Comparison of ENCODE assay signal across 18 mouse cellular contexts in genomic region chr9:62007028-62007427, GRCm38 (mm10). TPM values are rescaled to one million over a fixed set of nuclear protein-coding genes. Genes with fewer than 3 reads are reported as not detected.
A peak's percentile ranks its signal among the peaks of the same experiment; 100 is the strongest.
DNase-seq lines count a peak whose midpoint lies in the region; ATAC-seq and TF ChIP-seq lines count a peak whose summit lies in the region.
"Had no signal": no experiment of that assay in that cellular context is flagged by ENCODE, and none has a peak within 500 bp of the region (broad histone marks: within the 10 kb centered on the region; RNA-seq: fewer than 3 reads in every experiment).

No protein-coding gene starts in this region.

- no peak for TF ChIP-seq EP300 in stomach, postnatal 0 days (optimal IDR thresholded peaks at IDR 0.05)

- H3K4me3 ChIP-seq in hindbrain, embryonic 16.5 days (ENCODE audit: low read length): no peak overlapping the region
- H3K4me3 ChIP-seq in hindbrain, embryonic 12.5 days: no peak overlapping the region
- H3K4me3 ChIP-seq in lung, embryonic 14.5 days (ENCODE audit: low read depth, low read length): no peak overlapping the region
- H3K4me3 ChIP-seq in intestine, embryonic 16.5 days (ENCODE audit: low read length): no peak overlapping the region
- H3K4me3 ChIP-seq in stomach, postnatal 0 days (ENCODE audit: low read depth, low read length): no peak overlapping the region
- H3K4me3 ChIP-seq: forebrain, embryonic 12.5 days; hindbrain, embryonic 10.5 days; liver, embryonic 12.5 days; midbrain, embryonic 10.5 days had no signal

- H3K4me2 ChIP-seq in hindbrain, embryonic 16.5 days (ENCODE audit: low read length): no peak overlapping the region
- H3K4me2 ChIP-seq in hindbrain, embryonic 12.5 days (replicated peaks): no peak overlapping the region
- no peak overlapping the region for H3K4me2 ChIP-seq in lung, embryonic 14.5 days
- H3K4me2 ChIP-seq in intestine, embryonic 16.5 days (ENCODE audit: low read depth, low read length): no peak overlapping the region
- no peak overlapping the region; the same call in 1 of the 2 replicates for H3K4me2 ChIP-seq in stomach, postnatal 0 days (replicated peaks; ENCODE audit: low read depth)
- H3K4me2 ChIP-seq: forebrain, embryonic 12.5 days; liver, embryonic 12.5 days had no signal

- peak overlapping the region; percentile 27; the same call in 1 of the 2 replicates for H3K9ac ChIP-seq in hindbrain, embryonic 16.5 days (ENCODE audit: low read depth, low read length)
- H3K9ac ChIP-seq in hindbrain, embryonic 12.5 days: no peak overlapping the region
- no peak overlapping the region for H3K9ac ChIP-seq in lung, embryonic 14.5 days
- H3K9ac ChIP-seq in intestine, embryonic 16.5 days (ENCODE audit: low read depth, low read length): peak overlapping the region; percentile 11; the same call in 1 of the 2 replicates
- H3K9ac ChIP-seq in stomach, postnatal 0 days (ENCODE audit: low read length): no peak overlapping the region
- H3K9ac ChIP-seq: forebrain, embryonic 12.5 days; liver, embryonic 12.5 days had no signal

- H3K27ac ChIP-seq in hindbrain, embryonic 16.5 days (ENCODE audit: low read depth, low read length): no peak overlapping the region
- no peak overlapping the region for H3K27ac ChIP-seq in hindbrain, embryonic 12.5 days
- H3K27ac ChIP-seq in lung, embryonic 14.5 days (ENCODE audit: low read depth): peak overlapping the region; percentile 18; the same call in 1 of the 2 replicates
- no peak overlapping the region for H3K27ac ChIP-seq in intestine, embryonic 16.5 days (ENCODE audit: low read length)
- H3K27ac ChIP-seq in stomach, postnatal 0 days (replicated peaks): peak overlapping the region; percentile 73
- H3K27ac ChIP-seq: forebrain, embryonic 12.5 days; hindbrain, embryonic 10.5 days; liver, embryonic 12.5 days; midbrain, embryonic 10.5 days had no signal

- no peaks in the 10 kb centered on the region for H3K27me3 ChIP-seq in hindbrain, embryonic 16.5 days (replicated peaks; ENCODE audit: control insufficient read depth, insufficient read depth, low read length)
- H3K27me3 ChIP-seq in hindbrain, embryonic 12.5 days: 0 out of 2 replicates have a peak, but pooled peaks cover 3% of the 10 kb centered on the region
- H3K27me3 ChIP-seq in lung, embryonic 14.5 days (ENCODE audit: insufficient read depth, low read length): no peaks in the 10 kb centered on the region
- no peaks in the 10 kb centered on the region for H3K27me3 ChIP-seq in intestine, embryonic 16.5 days (replicated peaks; ENCODE audit: control insufficient read depth, insufficient read depth, low read length)
- H3K27me3 ChIP-seq in stomach, postnatal 0 days (ENCODE audit: control insufficient read depth, insufficient read depth, low read length): no peaks in the 10 kb centered on the region
- H3K27me3 ChIP-seq: forebrain, embryonic 12.5 days had no signal

- DNase-seq in lung, embryonic 14.5 days: no peak
- DNase-seq in lung, postnatal 25 days (ENCODE audit: low spot score): no peak
- peak; percentile 59 for DNase-seq in stomach, postnatal 0 days (ENCODE audit: low spot score)
- DNase-seq: adrenal gland, adult 2 months; B cell, adult 2 months; cerebellum, adult 8-10 months; gastrocnemius, postnatal 25 days; lung, postnatal 10 days; right cerebral cortex, postnatal 4 days; thymus, postnatal 4 days had no signal

- TF ChIP-seq CTCF in lung, embryonic 14.5 days (IDR thresholded peaks at IDR 0.05; ENCODE audit: low read depth): no peak
- no peak for TF ChIP-seq CTCF in stomach, postnatal 0 days (IDR thresholded peaks at IDR 0.05; ENCODE audit: low read depth)

- H3K4me1 ChIP-seq in hindbrain, embryonic 16.5 days (ENCODE audit: control insufficient read depth, insufficient read depth, low read depth, low read length): no peaks in the 10 kb centered on the region
- peaks cover 7% of the 10 kb centered on the region; the same call in 1 of the 2 replicates for H3K4me1 ChIP-seq in hindbrain, embryonic 12.5 days
- H3K4me1 ChIP-seq in lung, embryonic 14.5 days (ENCODE audit: insufficient read depth): no peaks in the 10 kb centered on the region
- H3K4me1 ChIP-seq in intestine, embryonic 16.5 days (ENCODE audit: control insufficient read depth, insufficient read depth, low read length): peaks cover 21% of the 10 kb centered on the region
- H3K4me1 ChIP-seq in stomach, postnatal 0 days (replicated peaks; ENCODE audit: control insufficient read depth, insufficient read depth): 0 out of 2 replicates have a peak, but pooled peaks cover 3% of the 10 kb centered on the region

- no peaks in the 10 kb centered on the region for H3K9me3 ChIP-seq in hindbrain, embryonic 16.5 days (ENCODE audit: control insufficient read depth, low read length)
- no peaks in the 10 kb centered on the region for H3K9me3 ChIP-seq in hindbrain, embryonic 12.5 days (replicated peaks)
- H3K9me3 ChIP-seq in lung, embryonic 14.5 days (ENCODE audit: low read depth, low read length): no peaks in the 10 kb centered on the region
- H3K9me3 ChIP-seq in intestine, embryonic 16.5 days (ENCODE audit: control insufficient read depth, low read length): no peaks in the 10 kb centered on the region
- H3K9me3 ChIP-seq in stomach, postnatal 0 days (ENCODE audit: control insufficient read depth, low read length): no peaks in the 10 kb centered on the region
- H3K9me3 ChIP-seq: forebrain, embryonic 12.5 days; hindbrain, embryonic 10.5 days; liver, embryonic 12.5 days; midbrain, embryonic 10.5 days had no signal

- ATAC-seq in hindbrain, embryonic 16.5 days: no peak
- no peak for ATAC-seq in hindbrain, embryonic 12.5 days (ENCODE audit: low FRiP score)
- ATAC-seq in lung, embryonic 14.5 days (ENCODE audit: insufficient read depth): no peak
- peak; percentile 76 for ATAC-seq in intestine, embryonic 16.5 days
- peak; percentile 46; the same call in 1 of the 2 replicates for ATAC-seq in stomach, postnatal 0 days (ENCODE audit: low FRiP score, low TSS enrichment)
- ATAC-seq in megakaryocyte progenitor cell, adult 5-6 weeks (replicated peaks; ENCODE audit: poor library complexity): no peak
- ATAC-seq: liver, embryonic 12.5 days had no signal

- no peaks in the 10 kb centered on the region for H3K36me3 ChIP-seq in hindbrain, embryonic 16.5 days (ENCODE audit: control insufficient read depth, insufficient read depth, low read length)
- no peaks in the 10 kb centered on the region for H3K36me3 ChIP-seq in hindbrain, embryonic 12.5 days
- no peaks in the 10 kb centered on the region for H3K36me3 ChIP-seq in lung, embryonic 14.5 days (ENCODE audit: insufficient read depth)
- no peaks in the 10 kb centered on the region for H3K36me3 ChIP-seq in intestine, embryonic 16.5 days (ENCODE audit: control insufficient read depth, insufficient read depth, low read length)
- H3K36me3 ChIP-seq in stomach, postnatal 0 days (ENCODE audit: control insufficient read depth, insufficient read depth, low read length): no peaks in the 10 kb centered on the region
- H3K36me3 ChIP-seq: forebrain, embryonic 12.5 days; hindbrain, embryonic 10.5 days; liver, embryonic 12.5 days; midbrain, embryonic 10.5 days had no signal

- 81% methylated on average over 4 of the region's 4 CpGs for WGBS in hindbrain, embryonic 16.5 days
- WGBS in hindbrain, embryonic 12.5 days: 70% methylated on average over 4 of the region's 4 CpGs
- 33% methylated on average over 4 of the region's 4 CpGs for WGBS in lung, embryonic 14.5 days
- 37% methylated on average over 4 of the region's 4 CpGs for WGBS in intestine, embryonic 16.5 days
- WGBS in stomach, postnatal 0 days: 55% methylated on average over 4 of the region's 4 CpGs

RNA-seq across cellular contexts. Expression of gene Paqr5, which starts 19.6 kb away (rescaled TPM):
- polyA plus RNA-seq in hindbrain, embryonic 16.5 days (2015; fragmentation: Nextera tagmentation; extraction: Ambion mirVana): 0.57 and 0.64 TPM in 2 replicates
- polyA plus RNA-seq in hindbrain, embryonic 12.5 days (2016; fragmentation: Nextera tagmentation; extraction: Ambion mirVana): 0.52 and 0.93 TPM in 2 replicates
- 1.7 and 3.7 TPM in 2 replicates for polyA plus RNA-seq in lung, embryonic 14.5 days (2014; fragmentation: Nextera tagmentation; extraction: Ambion mirVana)
- 8.7 and 11.3 TPM in 2 replicates for polyA plus RNA-seq in intestine, embryonic 16.5 days (2015; fragmentation: Nextera tagmentation; extraction: Ambion mirVana)
- 92.5 and 97.2 TPM in 2 replicates for polyA plus RNA-seq in stomach, postnatal 0 days (2015; fragmentation: Nextera tagmentation; extraction: Ambion mirVana)
- total RNA-seq in megakaryocyte progenitor cell, adult 5-6 weeks (2015): 0.20 and 0.74 TPM in 2 replicates
- total RNA-seq in megakaryocyte progenitor cell, adult 5-6 weeks (2017): 0.68 and 1.7 TPM in 2 replicates
- total RNA-seq: gastrocnemius, postnatal 25 days had no signal

Comparison
In these comparisons a context has a peak if more than half of its experiments do, and no peak if none do; other contexts are left out.
1. H3K9ac ChIP-seq: peak in hindbrain, embryonic 16.5 days (single experiment) and intestine, embryonic 16.5 days (single experiment); none in hindbrain, embryonic 12.5 days (single experiment), lung, embryonic 14.5 days (single experiment) and stomach, postnatal 0 days (single experiment).
2. ATAC-seq: peak in intestine, embryonic 16.5 days (single experiment) and stomach, postnatal 0 days (single experiment); none in hindbrain, embryonic 16.5 days (single experiment), hindbrain, embryonic 12.5 days (single experiment), lung, embryonic 14.5 days (single experiment) and megakaryocyte progenitor cell, adult 5-6 weeks (single experiment).
3. H3K27ac ChIP-seq: peak in lung, embryonic 14.5 days (single experiment) and stomach, postnatal 0 days (single experiment); none in hindbrain, embryonic 16.5 days (single experiment), hindbrain, embryonic 12.5 days (single experiment) and intestine, embryonic 16.5 days (single experiment).